Mouse (Mus musculus) CH12.LX (cell line): ENCODE results near the gene Mitf.

Experiments
- CTCF ChIP-seq, 2 experiments: IDR thresholded peaks in 1 of 2; conservative IDR thresholded peaks in 1 of 2; 2 replicates each; pipeline ENCODE4 v1.5.1; 2011 to 2012; ENCODE audit warnings: low read depth in 2 of 2, low read length in 2 of 2, improper control_type of control experiment in 1 of 2, inconsistent platforms in 1 of 2, mild to moderate bottlenecking in 1 of 2, moderate library complexity in 1 of 2
- MXI1 ChIP-seq: IDR thresholded peaks from 2 replicates; pipeline ENCODE4 v1.6.1; 2011; ENCODE audit warnings: mild to moderate bottlenecking, low read depth, low read length, improper control_type of control experiment

GRCm38 (mm10) chr6:97962311-97962710 lies 155.5 kb downstream of the Mitf start:
- TF ChIP-seq MXI1 = no peak
- no peak for TF ChIP-seq CTCF (conservative IDR thresholded peaks at IDR 0.05 in 1 of 2, IDR thresholded peaks at IDR 0.05 in 1 of 2; ENCODE audit: low read depth in 2 of 2, low read length in 2 of 2)
